9 mouse cellular contexts compared by ENCODE assay signal in the genomic region with DNA sequence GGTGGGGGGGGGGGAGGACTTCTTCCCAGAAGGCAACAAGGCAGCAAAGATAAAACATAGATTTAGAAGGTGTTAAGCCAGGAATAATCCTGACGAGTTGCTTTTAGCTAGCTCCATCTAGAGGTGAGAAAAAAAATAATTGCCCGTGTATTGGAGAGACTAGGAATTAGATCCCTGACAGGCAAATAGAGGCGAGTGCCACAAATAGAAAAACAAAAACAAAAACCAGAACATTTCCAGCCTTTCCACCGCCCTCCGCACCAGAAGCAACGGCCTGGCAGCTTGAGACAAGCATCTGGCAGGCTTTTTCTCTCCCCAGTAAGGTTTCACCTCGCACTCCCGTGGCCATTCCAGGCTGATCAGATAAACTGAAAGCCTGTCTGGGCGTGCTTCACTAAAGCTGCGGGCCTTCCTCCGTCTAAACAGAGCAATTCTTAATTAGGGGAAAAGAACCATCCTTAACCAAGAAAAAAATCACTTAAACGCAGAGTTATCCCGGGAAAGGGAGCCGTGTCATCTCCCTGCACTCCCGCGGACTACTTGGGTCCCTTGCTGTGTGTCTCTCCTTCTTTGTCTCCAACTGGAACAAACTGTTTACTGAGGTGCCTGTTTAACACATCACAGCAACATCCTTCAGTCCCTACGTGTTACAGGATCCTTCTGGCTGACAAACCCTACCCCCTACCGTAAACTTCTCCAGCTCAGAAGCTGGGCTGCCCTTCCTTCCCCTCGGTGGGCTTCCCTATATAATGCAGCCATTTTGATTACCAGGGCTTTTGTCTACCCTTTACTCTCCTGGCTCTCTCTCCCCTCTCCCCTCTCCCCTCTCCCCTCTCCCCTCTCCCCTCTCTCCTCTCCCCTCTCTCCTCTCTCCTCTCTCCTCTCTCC. TPM values are rescaled to one million over a fixed set of nuclear protein-coding genes. Genes with fewer than 3 reads are reported as not detected.
DNase-seq lines count a peak whose midpoint lies in the region; ATAC-seq and TF ChIP-seq lines count a peak whose summit lies in the region.
"Had no signal": no experiment of that assay in that cellular context is flagged by ENCODE, and none has a peak within 500 bp of the region (broad histone marks: within the 10 kb centered on the region; RNA-seq: fewer than 3 reads in every experiment).

No protein-coding gene starts in this region.

- ATAC-seq in Patski: peak; percentile 44
- peak; percentile 76 for ATAC-seq in embryonic facial prominence, embryonic 14.5 days (ENCODE audit: low read depth)
- peak; percentile 42 to 49; a peak in 2 of 4 replicates for ATAC-seq in hematopoietic stem cell, adult 5-6 weeks (replicated peaks in 1 of 2; ENCODE audit: insufficient read depth in 1 of 2, low FRiP score in 2 of 2, low TSS enrichment in 1 of 2, low read depth in 1 of 2, poor library complexity in 2 of 2, severe bottlenecking in 2 of 2)

- H3K4me2 ChIP-seq in embryonic facial prominence, embryonic 14.5 days (ENCODE audit: low read depth, low read length): peak overlapping the region; percentile 82

- in situ Hi-C loops in Patski (cut with MboI; ENCODE audit: low pct_unique_long_range_greater_than_20kb): loop anchor here (5.0 to 10.0 kb wide), 2 partner anchors 81 to 154 kb away; no protein-coding TSS in a partner anchor

- no peaks in the 10 kb centered on the region for H3K9me3 ChIP-seq in embryonic facial prominence, embryonic 14.5 days (ENCODE audit: control insufficient read depth, low read length)

- H3K27ac ChIP-seq in embryonic facial prominence, embryonic 14.5 days (replicated peaks; ENCODE audit: low read depth, low read length): no peak overlapping the region; the same call in 1 of the 2 replicates
- no peak overlapping the region for H3K27ac ChIP-seq in macrophage

- H3K79me2 ChIP-seq in macrophage (ENCODE audit: inconsistent target): no peaks in the 10 kb centered on the region

- H3K9ac ChIP-seq in embryonic facial prominence, embryonic 14.5 days (ENCODE audit: low read depth, low read length): peak overlapping the region; percentile 60

- DNase-seq in adrenal gland, adult 2 months: peak; percentile 23
- no peak for DNase-seq in adrenal gland, adult 8-10 months
- no peak for DNase-seq in Patski (ENCODE audit: low read depth, low spot score)
- DNase-seq in embryonic facial prominence, embryonic 14.5 days (ENCODE audit: low spot score): peak; percentile 71
- peak; percentile 41 for DNase-seq in left cerebral cortex, adult 11 months (ENCODE audit: low spot score)
- DNase-seq in right cerebral cortex, postnatal 4 days: peak; percentile 39

- H3K27me3 ChIP-seq in Patski: no peaks in the 10 kb centered on the region
- no peaks in the 10 kb centered on the region for H3K27me3 ChIP-seq in embryonic facial prominence, embryonic 14.5 days (replicated peaks; ENCODE audit: control insufficient read depth, insufficient read depth, low read length)

- CTCF ChIA-PET in Patski (lab: Charles Lee): interaction anchor here (1.7 to 5.5 kb wide), 2 partner anchors 9 to 65 kb away, joined by 3 to 21 read pairs; no protein-coding TSS in a partner anchor

- TF ChIP-seq CTCF in Patski (IDR thresholded peaks at IDR 0.05): peak; percentile 52

- 3% methylated on average over 19 of the region's 19 CpGs for WGBS in embryonic facial prominence, embryonic 14.5 days
- WGBS in macrophage (ENCODE audit: missing documents): 0% methylated on average over 18 of the region's 19 CpGs

- peak overlapping the region; percentile 40 for H3K4me3 ChIP-seq in embryonic facial prominence, embryonic 14.5 days (ENCODE audit: low read depth, low read length)
- peak overlapping the region; percentile 36 for H3K4me3 ChIP-seq in macrophage (ENCODE audit: inconsistent target)

- POLR2A ChIA-PET in Patski (lab: Charles Lee): no interaction called here

- peaks cover 9% of the 10 kb centered on the region; the same call in 1 of the 2 replicates for H3K4me1 ChIP-seq in embryonic facial prominence, embryonic 14.5 days (ENCODE audit: control insufficient read depth, insufficient read depth, low read length)

- H3K36me3 ChIP-seq in embryonic facial prominence, embryonic 14.5 days (ENCODE audit: control insufficient read depth, insufficient read depth, low read length): no peaks in the 10 kb centered on the region
- H3K36me3 ChIP-seq in macrophage (ENCODE audit: inconsistent target): no peaks in the 10 kb centered on the region

RNA-seq across cellular contexts. Expression of a gene that starts 25.7 kb away (rescaled TPM):
- total RNA-seq in adrenal gland, adult 2 months (2021): under 1 TPM in 1 of 2 experiments, not detected in 1; 0.75 TPM
- polyA plus RNA-seq in adrenal gland, adult 2 months (2012; rRNA removed): 0.42 and 0.48 TPM in 2 replicates
- total RNA-seq in adrenal gland, adult 8-10 months (2022): not detected
- polyA plus RNA-seq in Patski (2021): not detected
- polyA plus RNA-seq in embryonic facial prominence, embryonic 14.5 days (2014; fragmentation: Nextera tagmentation; extraction: Ambion mirVana): not detected in 2 replicates
- total RNA-seq in hematopoietic stem cell, adult 5-6 weeks (2017): not detected in 2 replicates
- total RNA-seq in macrophage (2018; cell fraction: chromatin; rRNA removed): not detected
- not detected for total RNA-seq in macrophage (2018; cell fraction: cytosol; rRNA removed)
- total RNA-seq in macrophage (2018; cell fraction: nucleus; rRNA removed): not detected
- polyA plus RNA-seq in macrophage (2018): not detected in 3 replicates
- total RNA-seq: neutrophil, adult 5-6 weeks had no signal

RNA-seq across cellular contexts. Expression of a gene that starts 58.6 kb away (rescaled TPM):
- 1 to 10 TPM; 1.8 to 8.5 TPM for total RNA-seq in adrenal gland, adult 2 months (2021)
- polyA plus RNA-seq in adrenal gland, adult 2 months (2012; rRNA removed): 0.04 and 0.29 TPM in 2 replicates
- total RNA-seq in adrenal gland, adult 8-10 months (2022): 10 to 100 TPM in 2 of 4 experiments, 1 to 10 TPM in 2; 2.4 to 15.4 (median 8.6) TPM
- polyA plus RNA-seq in Patski (2021) (0.31 TPM), macrophage (2018) (0.17 TPM in 1 of 3 replicates, not detected in the others)
- polyA plus RNA-seq in embryonic facial prominence, embryonic 14.5 days (2014; fragmentation: Nextera tagmentation; extraction: Ambion mirVana): 3.0 and 3.2 TPM in 2 replicates
- total RNA-seq in hematopoietic stem cell, adult 5-6 weeks (2017): 3.7 and 6.4 TPM in 2 replicates
- total RNA-seq in macrophage (2018; cell fraction: chromatin; rRNA removed): not detected
- under 1 TPM in 3 of 26 experiments, not detected in 23; under 0.01 to 0.03 (median under 0.01) TPM for total RNA-seq in macrophage (2018; cell fraction: cytosol; rRNA removed)
- total RNA-seq in macrophage (2018; cell fraction: nucleus; rRNA removed): under 1 TPM in 1 of 26 experiments, not detected in 25; 0.10 TPM

Comparison
In these comparisons a context has a peak if more than half of its experiments do, and no peak if none do; other contexts are left out.
1. DNase-seq: peak in adrenal gland, adult 2 months (single experiment), embryonic facial prominence, embryonic 14.5 days (single experiment), left cerebral cortex, adult 11 months (single experiment) and right cerebral cortex, postnatal 4 days (single experiment); none in adrenal gland, adult 8-10 months (single experiment) and Patski (single experiment).
2. Peak in every context shown above with its lines, with median percentiles within 50 percentile points of each other: ATAC-seq.